Comparison of ENCODE assay signal across 18 mouse cellular contexts in the genomic region with DNA sequence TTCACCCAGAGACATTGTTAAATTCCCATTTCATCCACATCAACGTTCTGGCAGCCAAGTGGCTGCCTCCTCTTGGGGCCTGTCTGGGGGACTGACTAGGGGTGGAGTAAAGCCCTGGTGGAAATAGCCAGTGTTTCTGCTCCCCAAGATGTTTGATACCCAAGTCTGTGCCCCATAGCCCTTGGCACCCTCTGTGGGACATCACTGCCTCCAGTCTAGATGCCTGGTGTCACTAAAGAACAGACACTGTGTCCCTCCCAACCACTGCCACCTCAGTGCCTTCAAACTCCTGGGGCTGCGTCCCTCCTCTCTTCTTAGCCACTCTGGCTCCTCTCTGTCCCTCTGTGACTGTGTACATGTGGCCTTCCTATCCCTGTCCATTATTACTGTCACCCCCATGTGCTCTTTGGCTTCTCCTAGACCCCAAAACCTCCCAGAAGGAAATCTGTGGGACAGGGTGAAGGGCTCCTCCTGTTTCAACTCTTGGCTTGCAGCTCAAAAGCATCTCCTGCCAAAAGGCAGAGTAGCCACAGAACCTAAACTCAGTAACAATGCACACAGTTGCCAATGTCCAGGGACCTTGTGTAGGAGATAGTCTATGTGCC.
DNase-seq lines count a peak whose midpoint lies in the region; ATAC-seq and TF ChIP-seq lines count a peak whose summit lies in the region.
"Had no signal": no experiment of that assay in that cellular context is flagged by ENCODE, and none has a peak within 500 bp of the region (broad histone marks: within the 10 kb centered on the region; RNA-seq: fewer than 3 reads in every experiment).

No protein-coding gene starts in this region.

- H3K4me3 ChIP-seq in hindbrain, embryonic 12.5 days: no peak overlapping the region
- H3K4me3 ChIP-seq in midbrain, embryonic 10.5 days: peak overlapping the region; percentile 26; the same call in 1 of the 2 replicates
- H3K4me3 ChIP-seq in midbrain, postnatal 0 days (ENCODE audit: low read depth, low read length): no peak overlapping the region
- H3K4me3 ChIP-seq: embryonic facial prominence, embryonic 15.5 days; heart, embryonic 12.5 days; neural tube, embryonic 13.5 days had no signal

- no peak overlapping the region for H3K9ac ChIP-seq in hindbrain, embryonic 12.5 days
- no peak overlapping the region for H3K9ac ChIP-seq in midbrain, postnatal 0 days (replicated peaks; ENCODE audit: low read length, poor library complexity, severe bottlenecking)
- H3K9ac ChIP-seq: embryonic facial prominence, embryonic 15.5 days; heart, embryonic 12.5 days; neural tube, embryonic 13.5 days had no signal

- no peaks in the 10 kb centered on the region for H3K36me3 ChIP-seq in hindbrain, embryonic 12.5 days
- no peaks in the 10 kb centered on the region for H3K36me3 ChIP-seq in midbrain, embryonic 10.5 days
- H3K36me3 ChIP-seq in midbrain, postnatal 0 days (ENCODE audit: insufficient read depth, low read length): no peaks in the 10 kb centered on the region
- H3K36me3 ChIP-seq: embryonic facial prominence, embryonic 15.5 days; heart, embryonic 12.5 days; neural tube, embryonic 13.5 days had no signal

- H3K4me2 ChIP-seq in hindbrain, embryonic 12.5 days (replicated peaks): no peak overlapping the region
- no peak overlapping the region for H3K4me2 ChIP-seq in midbrain, postnatal 0 days (ENCODE audit: low read depth, low read length, poor library complexity, severe bottlenecking)
- H3K4me2 ChIP-seq: embryonic facial prominence, embryonic 15.5 days; heart, embryonic 12.5 days; liver, embryonic 11.5 days; neural tube, embryonic 13.5 days had no signal

- peak; percentile 26; the same call in 1 of the 2 replicates for ATAC-seq in hindbrain, embryonic 12.5 days (ENCODE audit: low FRiP score)
- ATAC-seq in midbrain, postnatal 0 days (ENCODE audit: low FRiP score): peak; percentile 41; the same call in 1 of the 2 replicates

- peak overlapping the region; percentile 80 for H3K27ac ChIP-seq in hindbrain, embryonic 12.5 days
- H3K27ac ChIP-seq in midbrain, embryonic 10.5 days (replicated peaks): peak overlapping the region; percentile 89
- H3K27ac ChIP-seq in midbrain, postnatal 0 days (ENCODE audit: low read depth, low read length): peak overlapping the region; percentile 60
- H3K27ac ChIP-seq: embryonic facial prominence, embryonic 15.5 days had no signal

- H3K27me3 ChIP-seq in hindbrain, embryonic 12.5 days: peaks cover 23% of the 10 kb centered on the region
- peaks cover 88% of the 10 kb centered on the region for H3K27me3 ChIP-seq in midbrain, embryonic 10.5 days (ENCODE audit: low read depth, poor library complexity, severe bottlenecking)
- no peaks in the 10 kb centered on the region; the same call in 1 of the 2 replicates for H3K27me3 ChIP-seq in midbrain, postnatal 0 days (ENCODE audit: insufficient read depth, low read length)
- H3K27me3 ChIP-seq: embryonic facial prominence, embryonic 15.5 days had no signal

- TF ChIP-seq CTCF in midbrain, postnatal 0 days (IDR thresholded peaks at IDR 0.05): no peak

- no peaks in the 10 kb centered on the region for H3K9me3 ChIP-seq in hindbrain, embryonic 12.5 days (replicated peaks)
- H3K9me3 ChIP-seq in midbrain, embryonic 10.5 days (replicated peaks): no peaks in the 10 kb centered on the region; the same call in 1 of the 2 replicates
- H3K9me3 ChIP-seq in midbrain, postnatal 0 days (ENCODE audit: low read length): no peaks in the 10 kb centered on the region
- H3K9me3 ChIP-seq: embryonic facial prominence, embryonic 15.5 days; heart, embryonic 12.5 days; neural tube, embryonic 13.5 days had no signal

- intact Hi-C loops in heart, postnatal 25 days (cut with DNase I): loop anchor here (10.0 kb wide), 2 partner anchors 401 to 1081 kb away; no protein-coding TSS in a partner anchor

- 25% methylated on average over 2 of the region's 2 CpGs for WGBS in hindbrain, embryonic 12.5 days
- WGBS in midbrain, embryonic 10.5 days: 31% methylated on average over 2 of the region's 2 CpGs
- WGBS in midbrain, postnatal 0 days: 28% methylated on average over 2 of the region's 2 CpGs

- H3K4me1 ChIP-seq in hindbrain, embryonic 12.5 days: peaks cover 27% of the 10 kb centered on the region
- peaks cover 57% of the 10 kb centered on the region for H3K4me1 ChIP-seq in midbrain, embryonic 10.5 days
- no peaks in the 10 kb centered on the region for H3K4me1 ChIP-seq in midbrain, postnatal 0 days (ENCODE audit: insufficient read depth, low read length)
- H3K4me1 ChIP-seq: embryonic facial prominence, embryonic 15.5 days had no signal

- peak; percentile 52 for DNase-seq in heart, adult 11 months
- DNase-seq in heart, postnatal 25 days (ENCODE audit: low spot score): no peak
- peak; percentile 49 for DNase-seq in midbrain, embryonic 10.5 days (ENCODE audit: low spot score)
- DNase-seq in midbrain, postnatal 0 days (ENCODE audit: low spot score): peak; percentile 46
- DNase-seq in T-cell, adult 2 months (ENCODE audit: low spot score): no peak
- DNase-seq in adrenal gland, adult 2 months: no peak
- no peak for DNase-seq in MN1 (ENCODE audit: low spot score)
- DNase-seq: adrenal gland, postnatal 10 days; cerebellum, postnatal 10 days; heart, postnatal 14 days; kidney, postnatal 4 days; lung, adult 2 months; thymus, postnatal 14 days had no signal

Comparison
In these comparisons a context has a peak if more than half of its experiments do, and no peak if none do; other contexts are left out.
1. DNase-seq: peak in heart, adult 11 months (single experiment), midbrain, embryonic 10.5 days (single experiment) and midbrain, postnatal 0 days (single experiment); none in heart, postnatal 25 days (single experiment), T-cell, adult 2 months (single experiment), adrenal gland, adult 2 months (single experiment) and MN1 (single experiment).
2. Peak in every context shown above with its lines, with median percentiles within 50 percentile points of each other: H3K27ac ChIP-seq.